Mouse (Mus musculus): ENCODE data around the gene Pgpep1l. TPM values are rescaled to one million over a fixed set of nuclear protein-coding genes. Genes with fewer than 3 reads are reported as not detected.

Pgpep1l gene
- polyA plus RNA-seq, 1 experiment from 2014 or later = not detected

GRCm38 (mm10) chr7:68227621-68228020, 36.4 kb downstream of the Pgpep1l start:
- Histone ChIP-seq H3K4me2 (replicated peaks; ENCODE audit: low read depth, low read length) (no peak overlapping the region), H3K27me3 (ENCODE audit: insufficient read depth, low read length) (no peaks in the 10 kb centered on the region), H3K9ac (replicated peaks; ENCODE audit: low read length) (no peak overlapping the region), H3K9me3 (ENCODE audit: low read length) (no peaks in the 10 kb centered on the region), H3K27ac (ENCODE audit: low read length) (no peak overlapping the region), H3K4me3 (ENCODE audit: low read length) (no peak overlapping the region), H3K4me1 (ENCODE audit: insufficient read depth, low read length) (peaks cover 25% of the 10 kb centered on the region), H3K36me3 (ENCODE audit: insufficient read depth, low read length) (peaks cover 58% of the 10 kb centered on the region)
- WGBS = 74% methylated on average over 4 of the region's 4 CpGs
- no peak for ATAC-seq (ENCODE audit: low FRiP score, low TSS enrichment)

GRCm38 (mm10) chr7:68227021-68227420, 37.0 kb downstream of the Pgpep1l start:
- Histone ChIP-seq H3K4me2 (replicated peaks; ENCODE audit: low read depth, low read length) (no peak overlapping the region), H3K4me1 (ENCODE audit: insufficient read depth, low read length) (peaks cover 26% of the 10 kb centered on the region), H3K27me3 (ENCODE audit: insufficient read depth, low read length) (no peaks in the 10 kb centered on the region), H3K9me3 (ENCODE audit: low read length) (no peaks in the 10 kb centered on the region), H3K4me3 (ENCODE audit: low read length) (no peak overlapping the region), H3K9ac (replicated peaks; ENCODE audit: low read length) (no peak overlapping the region), H3K36me3 (ENCODE audit: insufficient read depth, low read length) (peaks cover 63% of the 10 kb centered on the region), H3K27ac (ENCODE audit: low read length) (no peak overlapping the region)
- ATAC-seq (ENCODE audit: low FRiP score, low TSS enrichment) = no peak
- WGBS = 84% methylated on average over 11 of the region's 11 CpGs

- peaks cover 51% of the 10 kb centered on the region for H3K36me3 ChIP-seq (ENCODE audit: insufficient read depth, low read length)
- H3K9ac ChIP-seq (replicated peaks; ENCODE audit: low read length) = no peak overlapping the region
- no peak overlapping the region for H3K4me3 ChIP-seq (ENCODE audit: low read length)
- ATAC-seq (ENCODE audit: low FRiP score, low TSS enrichment) = no peak
- no peaks in the 10 kb centered on the region for H3K27me3 ChIP-seq (ENCODE audit: insufficient read depth, low read length)
- H3K4me2 ChIP-seq (replicated peaks; ENCODE audit: low read depth, low read length) = no peak overlapping the region
- H3K27ac ChIP-seq (ENCODE audit: low read length) = no peak overlapping the region
- no peaks in the 10 kb centered on the region for H3K9me3 ChIP-seq (ENCODE audit: low read length)
- 70% methylated on average over 9 of the region's 9 CpGs for WGBS
- peaks cover 26% of the 10 kb centered on the region for H3K4me1 ChIP-seq (ENCODE audit: insufficient read depth, low read length)
These were observed 38.5 kb downstream of the Pgpep1l start for GRCm38 (mm10) chr7:68225427-68226054.

- Histone ChIP-seq H3K27ac (ENCODE audit: low read length) (peak overlapping the region; percentile 75), H3K27me3 (ENCODE audit: insufficient read depth, low read length) (no peaks in the 10 kb centered on the region), H3K36me3 (ENCODE audit: insufficient read depth, low read length) (peaks cover 47% of the 10 kb centered on the region), H3K4me2 (replicated peaks; ENCODE audit: low read depth, low read length) (no peak overlapping the region), H3K4me3 (ENCODE audit: low read length) (no peak overlapping the region), H3K4me1 (ENCODE audit: insufficient read depth, low read length) (peaks cover 26% of the 10 kb centered on the region), H3K9ac (replicated peaks; ENCODE audit: low read length) (peak overlapping the region; percentile 7; the same call in 1 of the 2 replicates), H3K9me3 (ENCODE audit: low read length) (no peaks in the 10 kb centered on the region)
- ATAC-seq (ENCODE audit: low FRiP score, low TSS enrichment) = no peak
- 79% methylated on average over 5 of the region's 5 CpGs for WGBS
These were observed 40.0 kb downstream of the Pgpep1l start for GRCm38 (mm10) chr7:68224006-68224405.

- Histone ChIP-seq H3K4me1 (ENCODE audit: insufficient read depth, low read length) (peaks cover 22% of the 10 kb centered on the region), H3K4me2 (replicated peaks; ENCODE audit: low read depth, low read length) (no peak overlapping the region), H3K9ac (replicated peaks; ENCODE audit: low read length) (peak overlapping the region; percentile 7; the same call in 1 of the 2 replicates), H3K4me3 (ENCODE audit: low read length) (no peak overlapping the region), H3K27me3 (ENCODE audit: insufficient read depth, low read length) (no peaks in the 10 kb centered on the region), H3K9me3 (ENCODE audit: low read length) (no peaks in the 10 kb centered on the region), H3K36me3 (ENCODE audit: insufficient read depth, low read length) (peaks cover 52% of the 10 kb centered on the region), H3K27ac (ENCODE audit: low read length) (peak overlapping the region; percentile 75)
- peak; percentile 86 for ATAC-seq (ENCODE audit: low FRiP score, low TSS enrichment)
- WGBS = 22% methylated on average over 13 of the region's 13 CpGs
These were observed 40.7 kb downstream of the Pgpep1l start for GRCm38 (mm10) chr7:68223356-68223808.

- Histone ChIP-seq H3K36me3 (ENCODE audit: insufficient read depth, low read length) (peaks cover 60% of the 10 kb centered on the region), H3K4me1 (ENCODE audit: insufficient read depth, low read length) (peaks cover 17% of the 10 kb centered on the region), H3K4me3 (ENCODE audit: low read length) (no peak overlapping the region), H3K9me3 (ENCODE audit: low read length) (no peaks in the 10 kb centered on the region), H3K9ac (replicated peaks; ENCODE audit: low read length) (no peak overlapping the region), H3K27me3 (ENCODE audit: insufficient read depth, low read length) (no peaks in the 10 kb centered on the region), H3K27ac (ENCODE audit: low read length) (peak overlapping the region; percentile 26; the same call in 1 of the 2 replicates), H3K4me2 (replicated peaks; ENCODE audit: low read depth, low read length) (no peak overlapping the region)
- WGBS = 77% methylated on average over 9 of the region's 9 CpGs
- no peak for ATAC-seq (ENCODE audit: low FRiP score, low TSS enrichment)
These were observed 42.3 kb downstream of the Pgpep1l start for GRCm38 (mm10) chr7:68221677-68222230.

- no peak overlapping the region for H3K9ac ChIP-seq (replicated peaks; ENCODE audit: low read length)
- H3K9me3 ChIP-seq (ENCODE audit: low read length) = no peaks in the 10 kb centered on the region
- ATAC-seq (ENCODE audit: low FRiP score, low TSS enrichment) = no peak
- no peak overlapping the region for H3K27ac ChIP-seq (ENCODE audit: low read length)
- no peak overlapping the region for H3K4me2 ChIP-seq (replicated peaks; ENCODE audit: low read depth, low read length)
- peaks cover 59% of the 10 kb centered on the region for H3K36me3 ChIP-seq (ENCODE audit: insufficient read depth, low read length)
- H3K27me3 ChIP-seq (ENCODE audit: insufficient read depth, low read length) = no peaks in the 10 kb centered on the region
- WGBS = 93% methylated on average over 11 of the region's 11 CpGs
- H3K4me3 ChIP-seq (ENCODE audit: low read length) = no peak overlapping the region
- H3K4me1 ChIP-seq (ENCODE audit: insufficient read depth, low read length) = peaks cover 13% of the 10 kb centered on the region
These were observed 45.2 kb downstream of the Pgpep1l start for GRCm38 (mm10) chr7:68218879-68219278.

- peaks cover 67% of the 10 kb centered on the region for H3K36me3 ChIP-seq (ENCODE audit: insufficient read depth, low read length)
- ATAC-seq (ENCODE audit: low FRiP score, low TSS enrichment) = no peak
- H3K9me3 ChIP-seq (ENCODE audit: low read length) = no peaks in the 10 kb centered on the region
- WGBS = 67% methylated on average over 18 of the region's 18 CpGs
- H3K27ac ChIP-seq (ENCODE audit: low read length) = no peak overlapping the region
- H3K4me3 ChIP-seq (ENCODE audit: low read length) = no peak overlapping the region
- no peak overlapping the region for H3K9ac ChIP-seq (replicated peaks; ENCODE audit: low read length)
- H3K4me1 ChIP-seq (ENCODE audit: insufficient read depth, low read length) = no peaks in the 10 kb centered on the region
- H3K4me2 ChIP-seq (replicated peaks; ENCODE audit: low read depth, low read length) = no peak overlapping the region
- no peaks in the 10 kb centered on the region for H3K27me3 ChIP-seq (ENCODE audit: insufficient read depth, low read length)
These were observed 48.4 kb downstream of the Pgpep1l start for GRCm38 (mm10) chr7:68215522-68216070.

GRCm38 (mm10) chr7:68213842-68214241, 50.2 kb downstream of the Pgpep1l start:
- Histone ChIP-seq H3K9ac (replicated peaks; ENCODE audit: low read length) (no peak overlapping the region), H3K4me1 (ENCODE audit: insufficient read depth, low read length) (no peaks in the 10 kb centered on the region), H3K27ac (ENCODE audit: low read length) (no peak overlapping the region), H3K4me3 (ENCODE audit: low read length) (no peak overlapping the region), H3K36me3 (ENCODE audit: insufficient read depth, low read length) (peaks cover 66% of the 10 kb centered on the region), H3K4me2 (replicated peaks; ENCODE audit: low read depth, low read length) (no peak overlapping the region), H3K9me3 (ENCODE audit: low read length) (no peaks in the 10 kb centered on the region), H3K27me3 (ENCODE audit: insufficient read depth, low read length) (no peaks in the 10 kb centered on the region)
- ATAC-seq (ENCODE audit: low FRiP score, low TSS enrichment) = no peak
- WGBS = 86% methylated on average over 5 of the region's 5 CpGs

GRCm38 (mm10) chr7:68211883-68212282, 52.1 kb downstream of the Pgpep1l start:
- 83% methylated on average over 7 of the region's 7 CpGs for WGBS
- H3K36me3 ChIP-seq (ENCODE audit: insufficient read depth, low read length) = peaks cover 66% of the 10 kb centered on the region

More at GRCm38 (mm10) chr7:68211883-68212282, 52.1 kb downstream of the Pgpep1l start:
- Histone ChIP-seq H3K4me2 (replicated peaks; ENCODE audit: low read depth, low read length) (no peak overlapping the region), H3K4me3 (ENCODE audit: low read length) (no peak overlapping the region), H3K9ac (replicated peaks; ENCODE audit: low read length) (no peak overlapping the region), H3K9me3 (ENCODE audit: low read length) (no peaks in the 10 kb centered on the region), H3K27me3 (ENCODE audit: insufficient read depth, low read length) (no peaks in the 10 kb centered on the region), H3K4me1 (ENCODE audit: insufficient read depth, low read length) (no peaks in the 10 kb centered on the region), H3K27ac (ENCODE audit: low read length) (no peak overlapping the region)
- no peak for ATAC-seq (ENCODE audit: low FRiP score, low TSS enrichment)
